Mouse (Mus musculus): Measurements from ENCODE around the gene Atrnl1. TPM values are rescaled to one million over a fixed set of nuclear protein-coding genes. Genes with fewer than 3 reads are reported as not detected.
"Not testable (repeated sequence)": the region's sequence is repeated elsewhere in the genome, so short reads cannot be mapped to it uniquely, and the experiment has no call there.

The Atrnl1 gene
- total RNA-seq, 2 experiments from 2014 or later, result 63.4 to 68.6 TPM

DNA sequence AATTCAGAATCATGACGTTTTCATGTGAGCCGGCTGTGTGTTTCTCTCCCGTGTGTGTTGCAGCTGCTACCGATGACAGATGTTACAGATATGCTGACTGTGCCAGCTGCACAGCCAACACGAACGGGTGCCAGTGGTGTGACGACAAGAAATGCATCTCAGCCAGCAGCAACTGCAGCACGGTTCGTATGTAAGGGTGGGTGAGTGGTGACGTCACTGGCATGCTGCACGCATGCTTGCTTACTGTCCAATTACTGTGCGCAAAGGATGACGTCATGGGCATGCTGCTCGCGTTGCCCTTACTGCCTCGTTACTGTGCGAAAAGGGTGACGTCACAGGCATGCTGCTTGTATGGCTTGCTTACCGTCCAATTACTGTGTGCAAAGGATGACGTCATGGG, 75.8 kb downstream of the Atrnl1 start:
- DNase-seq (ENCODE audit: low spot score in 2 of 2), result no peak

DNA sequence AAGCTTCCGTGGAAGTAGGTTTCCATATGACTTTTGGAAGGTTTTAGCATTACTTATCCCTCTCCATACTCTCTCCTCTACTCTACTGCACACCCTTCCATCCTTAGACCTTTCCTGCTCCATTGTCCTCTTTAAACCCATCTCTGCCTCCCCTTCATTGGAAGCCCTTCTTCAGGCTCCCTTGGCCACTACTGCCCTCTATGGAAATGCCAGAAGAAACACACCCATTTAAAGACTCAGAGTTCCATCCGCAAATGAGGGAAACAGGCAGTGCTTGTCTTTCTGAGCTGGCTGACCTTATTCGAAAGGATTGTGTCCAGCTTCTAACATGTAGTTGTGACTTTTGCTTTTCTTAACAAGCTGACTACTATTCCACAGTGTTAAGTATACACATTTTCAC, 81.7 kb downstream of the Atrnl1 start:
- no peak for DNase-seq (ENCODE audit: low spot score in 2 of 2)

DNA sequence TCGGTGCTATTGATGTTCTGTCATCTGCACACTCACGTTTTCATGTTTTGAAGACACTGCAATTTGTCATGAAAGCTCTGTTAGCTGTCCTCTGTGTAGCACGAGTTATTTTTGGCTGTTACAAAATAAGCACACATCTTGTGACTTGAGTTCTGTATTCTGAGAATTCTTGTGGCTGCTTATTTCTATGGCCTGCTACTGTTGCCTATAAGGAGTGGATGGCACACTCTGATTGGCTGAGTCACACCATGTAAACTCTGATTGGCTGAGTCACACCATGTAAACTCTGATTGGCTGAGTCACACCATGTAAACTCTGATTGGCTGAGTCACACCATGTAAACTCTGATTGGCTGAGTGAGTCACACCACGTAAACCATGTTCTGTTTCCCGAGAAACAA, 85.9 kb downstream of the Atrnl1 start:
- not testable (repeated sequence) for DNase-seq (ENCODE audit: low spot score in 2 of 2)

DNA sequence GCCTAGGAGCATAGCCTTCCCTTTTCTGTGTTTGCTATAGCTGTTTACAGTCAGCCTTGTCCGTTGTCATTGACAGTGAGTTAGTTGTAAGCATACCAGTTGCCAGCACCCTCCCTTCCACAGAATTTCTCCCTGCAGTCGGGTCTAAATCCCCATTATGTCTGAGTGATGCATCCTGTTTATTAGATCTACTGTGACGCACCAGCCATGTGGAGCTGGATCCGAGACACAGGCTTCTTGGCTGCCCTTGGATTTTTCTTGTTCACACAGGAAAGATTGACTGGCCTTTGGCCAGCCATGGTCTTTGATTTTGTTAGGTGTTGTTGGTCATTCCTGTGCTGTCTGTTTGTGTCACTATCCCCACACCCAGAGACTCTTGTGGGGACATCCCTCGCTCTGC, 102.3 kb downstream of the Atrnl1 start:
- no peak for DNase-seq (ENCODE audit: low spot score in 2 of 2)

DNA sequence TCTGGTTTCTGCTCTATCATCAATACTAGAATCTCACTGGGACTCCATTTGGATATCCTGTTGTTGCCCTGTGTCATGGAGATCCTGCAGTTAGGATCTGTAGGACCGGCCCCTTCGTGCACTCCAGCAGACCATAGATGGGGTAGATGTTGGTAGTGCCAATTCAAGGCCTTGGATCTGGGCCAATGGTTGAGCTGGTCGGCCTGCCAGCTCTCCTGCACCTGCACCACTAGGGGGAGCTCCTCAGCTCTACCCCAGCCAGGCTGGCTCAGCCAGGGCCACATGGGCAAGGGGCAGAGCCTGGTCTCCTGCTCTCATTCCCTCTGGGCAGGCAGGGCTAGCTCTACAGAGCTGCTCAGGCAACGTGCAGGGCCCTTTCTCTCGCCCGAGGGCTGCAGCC, 114.1 kb downstream of the Atrnl1 start:
- DNase-seq (ENCODE audit: low spot score in 2 of 2), result no peak

DNA sequence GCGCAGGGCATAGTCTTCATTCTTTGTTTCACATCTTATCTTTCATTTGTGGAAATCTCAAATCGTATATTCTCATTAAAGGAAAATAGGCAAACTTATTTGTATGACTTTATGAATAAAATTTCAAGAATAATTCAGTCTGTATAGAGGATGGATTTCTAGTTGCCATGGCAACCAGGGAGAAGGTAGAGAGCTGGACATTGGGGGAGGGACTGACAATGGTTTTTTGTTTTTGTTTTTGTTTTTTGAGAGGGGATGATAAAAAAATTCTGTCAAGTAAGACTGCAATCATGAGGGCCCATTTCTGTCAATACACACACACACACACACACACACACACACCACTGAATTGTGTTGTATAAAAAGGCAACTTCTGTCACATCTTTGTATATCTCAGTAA, 114.5 kb downstream of the Atrnl1 start:
- DNase-seq (ENCODE audit: low spot score in 2 of 2), result no peak

DNA sequence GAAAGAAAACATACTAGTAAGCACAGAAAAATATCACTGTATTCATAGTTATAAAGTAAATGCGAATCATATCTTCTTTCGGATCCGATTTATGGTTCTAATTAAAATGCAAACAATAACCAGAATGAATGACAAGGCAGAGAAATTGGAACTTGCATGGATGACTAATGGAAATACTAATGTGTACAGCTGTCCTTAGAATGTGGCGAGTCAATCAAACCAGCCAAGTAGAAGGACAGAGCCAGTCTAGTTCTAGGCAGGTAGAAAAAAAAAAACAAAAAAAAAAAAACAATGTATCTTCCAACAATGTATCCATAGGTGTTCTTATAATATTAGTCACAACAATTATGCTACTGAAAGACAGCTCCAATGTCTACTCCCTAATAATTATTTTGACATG, 116.2 kb downstream of the Atrnl1 start:
- DNase-seq (ENCODE audit: low spot score in 2 of 2), result no peak

DNA sequence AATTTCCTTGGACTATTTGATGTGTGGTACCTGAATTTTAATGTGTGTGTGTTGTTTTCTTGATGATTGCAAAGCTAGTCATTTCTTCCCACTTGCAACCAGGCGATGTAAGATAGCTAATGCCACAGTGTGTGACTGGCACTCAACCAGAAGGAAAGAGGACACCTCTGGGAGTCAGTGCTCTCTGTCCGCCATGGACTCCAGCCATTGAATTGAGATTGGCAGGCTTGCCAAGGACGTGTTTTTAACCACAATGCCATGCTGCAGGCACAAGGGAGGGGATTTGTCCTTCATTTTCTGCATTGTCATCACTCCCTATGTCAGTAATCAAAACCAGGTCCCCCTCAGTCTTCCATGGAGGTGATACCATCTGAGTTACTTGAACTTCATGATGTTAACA, 126.6 kb downstream of the Atrnl1 start:
- DNase-seq (ENCODE audit: low spot score in 2 of 2), result no peak

DNA sequence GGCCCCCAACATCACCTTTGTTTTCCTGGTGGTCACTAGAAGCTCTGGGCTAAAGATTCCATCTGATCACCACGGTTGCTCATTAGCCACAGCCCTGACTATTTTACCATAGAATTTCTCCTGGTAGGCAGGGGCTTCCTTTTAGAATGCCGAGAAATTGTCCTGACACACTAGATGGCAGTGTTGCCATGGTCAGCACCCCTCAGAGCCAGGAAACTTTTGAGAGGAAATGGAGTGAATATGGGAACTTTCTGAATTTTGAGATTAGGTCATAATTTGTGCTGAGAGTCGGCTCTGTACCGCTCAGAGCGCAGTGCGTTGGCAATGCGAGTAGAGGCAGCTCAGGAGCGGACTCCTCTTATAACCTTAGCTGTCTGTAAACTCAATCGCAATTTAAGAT, 134.7 kb downstream of the Atrnl1 start:
- DNase-seq (ENCODE audit: low spot score in 2 of 2), result peak; percentile 40 to 54

DNA sequence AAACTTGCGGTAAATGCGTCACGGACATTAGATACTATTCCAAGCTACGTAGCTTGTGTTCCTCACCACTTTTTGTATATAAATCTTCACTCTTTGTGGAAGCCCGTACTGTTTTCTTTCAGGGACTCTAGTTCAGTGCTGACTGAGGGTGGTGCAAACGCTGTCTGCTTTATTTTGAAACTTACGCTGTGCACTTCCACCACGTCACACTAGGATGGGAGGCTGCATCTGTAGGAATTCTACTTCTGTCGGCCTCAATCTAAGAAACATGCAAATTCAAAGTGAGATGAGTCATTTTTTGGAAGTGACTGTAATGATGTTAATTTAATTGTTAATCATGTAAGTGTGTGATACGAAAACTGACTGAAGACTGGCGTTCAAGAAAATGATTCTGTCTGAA, 135.7 kb downstream of the Atrnl1 start:
- DNase-seq (ENCODE audit: low spot score in 2 of 2), result no peak

DNA sequence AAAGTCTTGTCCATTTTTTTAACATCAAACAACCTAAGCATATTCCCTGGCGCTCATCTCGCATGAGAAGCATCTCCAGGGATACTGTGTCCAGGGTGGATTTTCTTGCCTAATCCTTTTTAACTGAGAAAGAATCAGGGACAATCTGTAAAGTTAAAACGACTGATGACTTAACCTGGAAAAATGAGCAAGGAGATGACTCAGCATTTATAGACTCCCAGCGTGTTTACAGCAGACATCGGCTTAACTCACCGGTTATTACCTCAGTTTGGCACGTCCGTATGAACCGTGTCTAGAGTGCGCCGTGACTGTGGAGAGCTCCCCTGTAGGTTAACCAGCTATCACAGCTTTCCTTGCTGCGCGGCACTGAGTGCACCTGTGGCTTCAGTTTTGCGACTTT, 141.4 kb downstream of the Atrnl1 start:
- no peak for DNase-seq (ENCODE audit: low spot score in 2 of 2)

DNA sequence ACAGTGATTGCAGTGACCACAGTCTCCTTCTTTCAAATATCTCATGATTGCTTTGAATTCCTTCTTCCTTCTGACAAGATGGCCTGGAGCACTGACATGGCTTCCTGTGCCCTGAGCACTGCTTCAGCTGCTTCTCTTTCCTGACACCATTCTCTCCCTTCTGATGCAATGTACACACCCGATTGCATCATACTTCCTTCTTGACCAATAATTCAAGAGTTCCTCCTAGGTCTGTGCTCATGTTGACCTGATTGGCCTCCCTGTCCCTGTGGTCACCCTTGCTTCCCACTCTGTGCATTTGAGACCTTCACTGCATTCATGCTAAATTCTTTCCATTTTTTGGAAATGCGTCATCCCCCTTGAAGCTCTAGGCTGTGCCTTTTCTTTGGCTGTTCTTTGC, 151.7 kb downstream of the Atrnl1 start:
- DNase-seq (ENCODE audit: low spot score in 2 of 2), result no peak

DNA sequence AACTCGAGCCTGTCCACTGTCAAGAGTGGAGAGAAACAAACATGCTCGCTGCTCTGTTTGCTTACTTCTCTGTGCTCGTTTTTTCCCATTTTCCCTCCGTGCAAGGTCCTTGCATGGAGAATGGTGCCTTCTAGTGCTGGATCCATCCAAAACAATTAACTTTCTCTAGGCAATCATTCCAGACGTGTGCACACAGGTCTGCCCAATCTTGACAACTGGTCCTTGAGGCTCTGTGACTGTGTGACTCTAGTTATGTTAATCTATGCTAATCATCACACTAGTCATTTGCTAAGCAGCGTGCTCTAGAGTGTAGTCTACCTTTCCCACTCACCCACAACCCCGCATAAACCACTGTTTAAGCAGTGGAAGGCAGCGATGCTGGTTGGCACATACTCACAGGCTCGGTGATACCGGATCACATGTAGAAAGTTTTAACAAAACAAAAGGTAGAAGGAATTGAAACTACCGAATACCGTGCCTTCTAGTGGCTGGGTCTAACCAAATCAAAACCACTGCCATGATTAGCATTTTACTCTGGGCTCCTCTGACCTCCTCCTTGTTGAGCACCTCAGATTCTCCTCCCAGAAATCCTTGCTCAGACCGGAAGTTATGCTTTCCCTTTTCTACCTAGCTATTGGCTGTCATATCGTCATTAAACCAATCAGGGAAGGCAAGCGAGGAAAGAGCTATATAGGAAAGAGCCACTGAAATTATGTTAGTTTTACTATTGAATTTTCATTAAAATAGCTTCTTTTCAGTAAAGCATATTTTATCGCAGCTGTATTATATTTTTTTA, 153.9 kb downstream of the Atrnl1 start:
- DNase-seq (ENCODE audit: low spot score in 2 of 2), result no peak

DNA sequence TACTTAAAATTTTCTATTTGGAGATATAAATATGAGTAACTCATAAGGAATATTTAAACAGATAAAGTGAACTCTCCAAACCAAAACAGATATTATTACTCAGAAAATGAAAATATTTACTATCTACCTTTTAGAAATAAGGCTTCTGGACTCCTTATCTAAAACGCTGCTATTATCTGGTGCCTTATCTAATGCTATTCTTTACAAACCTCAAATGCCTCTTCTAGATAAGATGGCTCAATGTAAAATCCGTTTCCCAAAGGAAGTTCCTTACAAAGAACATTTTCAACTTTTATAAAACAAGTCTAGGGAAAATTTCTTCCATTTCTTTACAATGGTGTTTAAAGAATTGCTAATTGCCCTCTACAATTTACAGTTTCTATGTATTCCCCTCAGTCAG, 156.2 kb downstream of the Atrnl1 start:
- no peak for DNase-seq (ENCODE audit: low spot score in 2 of 2)

DNA sequence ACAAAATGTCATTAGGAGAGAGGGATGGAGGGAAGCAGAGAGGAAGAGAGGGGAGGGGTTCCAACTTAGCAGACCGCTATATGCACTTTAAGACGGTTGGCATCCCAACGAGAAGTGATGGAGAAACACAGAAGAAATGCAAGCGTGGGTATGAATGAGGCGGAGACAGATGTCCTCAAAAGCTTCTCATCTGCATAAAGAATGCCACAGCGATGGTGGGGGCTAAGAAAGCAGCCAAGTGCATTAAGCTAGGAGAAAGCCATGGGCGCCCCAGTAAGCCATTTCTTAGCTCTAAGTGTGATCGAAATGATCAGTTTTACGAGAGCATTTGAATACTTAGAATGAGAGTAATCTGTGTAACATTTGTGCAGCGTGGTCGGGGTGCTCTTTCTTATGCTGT, 157.8 kb downstream of the Atrnl1 start:
- DNase-seq (ENCODE audit: low spot score in 2 of 2), result peak; percentile 14 to 34

DNA sequence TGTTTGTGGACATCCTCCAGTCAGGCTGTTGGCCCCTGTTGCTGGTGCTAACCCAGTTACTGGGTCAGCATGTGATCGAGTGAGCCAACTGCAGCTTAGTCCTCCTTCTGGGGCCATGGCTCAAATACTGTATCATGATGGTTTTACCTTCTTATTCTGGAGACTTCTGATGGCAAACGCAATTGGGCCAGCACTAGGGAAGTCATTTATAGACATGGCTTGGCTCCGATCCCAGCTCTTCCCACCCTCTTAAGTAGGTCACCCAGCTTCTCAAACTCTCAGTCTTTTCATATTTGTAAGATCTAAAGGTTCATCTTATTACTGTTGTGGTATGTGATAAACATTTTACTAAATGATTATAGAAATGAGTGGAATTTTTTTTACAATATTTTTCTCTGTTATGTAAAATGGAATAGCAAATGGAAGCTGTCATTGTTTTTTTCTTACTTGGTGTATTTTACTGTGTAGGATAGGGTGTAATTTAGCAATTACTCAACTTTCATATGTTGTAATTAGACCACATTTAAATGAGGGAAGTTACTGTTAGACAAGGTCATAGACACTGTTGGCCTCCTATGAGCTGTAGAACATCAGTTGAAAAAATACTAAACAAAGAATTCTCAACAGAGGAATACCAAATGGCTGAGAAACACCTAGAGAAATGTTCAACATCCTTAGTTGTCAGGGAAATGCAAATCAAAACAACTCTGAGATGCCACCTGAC, 171.7 kb downstream of the Atrnl1 start:
- no peak for DNase-seq (ENCODE audit: low spot score in 2 of 2)

DNA sequence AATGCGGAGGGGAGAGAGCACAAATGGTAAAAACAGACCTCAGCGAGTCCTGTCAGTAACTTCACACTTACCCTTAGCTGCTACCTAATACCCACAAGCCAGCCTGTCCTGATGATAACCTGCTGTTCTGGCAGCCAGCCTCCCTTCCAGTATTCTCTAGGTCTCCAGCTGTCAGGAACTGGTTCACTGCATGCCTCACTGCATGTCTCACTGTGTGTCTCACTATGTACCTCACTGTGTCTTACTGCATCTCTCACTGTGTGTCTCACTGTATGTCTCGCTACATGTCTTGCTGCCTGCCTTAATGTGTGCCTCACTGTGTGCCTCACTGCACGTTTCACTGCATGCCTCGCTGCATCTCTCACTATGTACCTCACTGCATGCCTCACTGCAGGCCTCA, 175.9 kb downstream of the Atrnl1 start:
- DNase-seq (ENCODE audit: low spot score in 2 of 2), result no peak

DNA sequence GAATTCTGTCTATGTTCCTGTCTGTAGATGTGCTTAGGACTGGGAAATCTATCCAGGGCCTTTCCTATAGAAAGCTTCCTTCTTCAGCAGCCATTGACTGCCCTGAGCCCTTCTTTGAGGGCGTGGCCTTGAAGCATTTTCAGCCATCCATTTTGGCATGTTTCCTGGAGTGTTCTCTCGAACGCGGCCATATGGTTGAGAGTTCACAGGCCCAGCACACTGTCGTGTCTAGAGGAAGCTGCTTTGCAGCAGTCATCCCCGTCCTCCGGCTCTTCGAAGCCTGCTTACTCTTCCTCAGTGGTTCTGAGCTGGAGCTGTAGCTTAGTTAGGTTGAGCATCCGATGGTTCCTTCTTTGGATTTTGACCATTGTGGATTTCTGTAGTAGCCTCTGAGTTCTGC, 191.4 kb downstream of the Atrnl1 start:
- DNase-seq (ENCODE audit: low spot score in 2 of 2), result no peak

DNA sequence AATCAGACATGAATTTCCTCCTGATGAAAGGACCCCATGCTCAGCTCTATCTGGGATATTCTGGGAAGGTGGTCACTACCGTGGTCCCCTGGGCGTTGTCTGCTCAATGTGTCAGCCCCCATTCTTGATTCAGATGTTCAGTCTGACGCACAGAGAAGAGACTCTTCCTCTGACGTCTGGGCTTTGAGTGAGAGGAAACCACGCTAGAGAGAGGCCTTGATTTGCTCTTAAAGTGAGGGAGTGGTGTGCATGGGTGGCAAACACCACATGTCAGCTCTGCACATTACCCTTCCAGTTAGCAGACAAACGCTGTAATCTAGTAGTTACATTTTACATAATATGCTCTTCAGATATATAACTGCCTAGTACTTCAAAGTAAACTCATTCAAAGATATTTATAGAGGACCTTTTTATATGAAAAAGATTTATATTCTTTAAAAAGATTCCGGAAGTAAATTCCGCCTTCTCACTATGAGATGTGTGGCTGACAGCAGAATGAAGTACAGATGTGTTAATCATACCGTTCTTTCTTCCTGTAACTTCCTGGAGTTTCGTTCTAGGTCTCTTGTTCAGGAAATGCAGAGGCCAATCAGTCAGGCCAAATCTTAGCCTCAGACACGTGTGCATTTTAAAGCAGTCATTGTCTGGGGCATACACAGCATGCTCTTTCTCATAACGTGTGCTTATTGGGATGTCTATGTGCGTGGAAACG, 192.1 kb downstream of the Atrnl1 start:
- no peak for DNase-seq (ENCODE audit: low spot score in 2 of 2)

DNA sequence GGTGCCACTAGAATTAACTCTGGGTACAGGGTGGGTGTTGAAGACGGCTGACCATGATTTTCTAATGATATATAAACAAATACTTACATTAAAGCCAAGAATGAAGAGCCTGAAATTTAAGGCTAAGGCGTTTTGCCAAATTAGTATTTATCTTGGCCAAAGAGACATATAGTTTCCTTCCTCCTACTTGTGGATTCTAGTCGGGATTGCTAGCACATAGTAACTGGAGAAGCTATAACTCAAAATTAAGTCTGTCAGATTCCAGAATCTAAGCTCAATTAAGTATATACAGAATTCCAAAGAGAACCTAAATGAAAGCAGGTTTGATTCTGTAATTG, 192.6 kb downstream of the Atrnl1 start:
- no peak for DNase-seq (ENCODE audit: low spot score in 2 of 2)

DNA sequence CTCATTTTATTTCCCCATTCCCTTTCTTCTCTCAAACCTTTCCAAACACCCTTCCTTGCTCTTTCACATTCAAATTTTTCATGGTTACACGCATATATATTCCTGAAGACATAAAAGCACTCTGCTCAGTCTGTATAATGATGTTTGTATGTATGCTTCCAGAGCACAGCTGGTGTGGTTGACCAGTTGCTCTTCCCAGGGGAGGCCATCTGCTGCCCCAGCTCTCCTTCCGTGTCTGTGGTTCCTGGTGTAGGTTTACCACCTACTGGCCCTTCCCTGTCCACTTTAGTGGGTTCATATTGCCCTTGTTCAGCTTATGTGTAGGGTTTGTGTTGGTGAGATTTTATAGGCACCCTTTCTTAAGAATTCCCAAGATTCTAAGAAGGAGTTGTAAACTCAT, 197.5 kb downstream of the Atrnl1 start:
- DNase-seq (ENCODE audit: low spot score in 2 of 2), result no peak

DNA sequence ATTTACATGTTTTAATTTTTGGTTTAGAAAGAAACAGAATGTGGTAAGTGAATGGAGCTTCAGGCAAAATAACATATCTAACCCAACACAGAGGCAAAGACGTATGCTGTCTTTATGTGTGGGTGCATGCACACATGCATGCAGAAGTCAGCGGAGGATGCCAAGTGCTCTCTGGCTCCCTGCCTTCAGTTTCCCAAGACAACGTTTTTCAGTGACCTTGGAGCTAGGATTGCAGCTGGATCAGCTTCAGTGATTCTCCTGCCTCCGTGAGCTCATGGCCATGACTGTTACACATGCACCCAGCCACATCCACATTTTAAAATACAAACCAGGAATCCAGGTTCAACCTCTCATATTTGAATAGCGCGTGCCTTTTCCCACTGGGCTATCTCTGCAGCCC, 203.5 kb downstream of the Atrnl1 start:
- DNase-seq (ENCODE audit: low spot score in 2 of 2), result no peak
